Mouse (Mus musculus) spleen, adult 2 months (tissue): ENCODE data around the gene Clstn2. TPM values are rescaled to one million over a fixed set of nuclear protein-coding genes. Genes with fewer than 3 reads are reported as not detected.

ENCODE experiments used
- DNase-seq, 2 experiments: peaks; one replicate each; pipeline versions ENCODE4 v3.0.0 to v3.0.0-alpha.2; 2012 to 2021; ENCODE audit warnings: low spot score in 2 of 2, low read depth in 1 of 2
- H3K27ac ChIP-seq: fragments of 200-500 bp; 2 replicates; pipeline ENCODE4 v1.5.1; 2012; ENCODE audit warnings: low read length, inconsistent platforms; ENCODE audit not compliant: insufficient read depth
- H3K27me3 ChIP-seq: fragments of 200-500 bp; 2 replicates; pipeline ENCODE4 v1.6.1; 2012; ENCODE audit warnings: mild to moderate bottlenecking, moderate library complexity, low read length, inconsistent platforms; ENCODE audit not compliant: control insufficient read depth, insufficient read depth
- H3K36me3 ChIP-seq: fragments of 200-500 bp; 2 replicates; pipeline ENCODE4 v1.6.1; 2012; ENCODE audit warnings: mild to moderate bottlenecking, low read length, inconsistent platforms; ENCODE audit not compliant: control insufficient read depth, insufficient read depth
- H3K4me1 ChIP-seq: fragments of 200-500 bp; 2 replicates; pipeline ENCODE4 v1.6.1; 2011; ENCODE audit warnings: inconsistent platforms; ENCODE audit not compliant: control insufficient read depth, insufficient read depth, insufficient read length
- H3K4me3 ChIP-seq: fragments of 200-500 bp; 2 replicates; pipeline ENCODE4 v1.5.1; 2011; ENCODE audit warnings: mild to moderate bottlenecking, inconsistent platforms; ENCODE audit not compliant: insufficient read depth, insufficient read length; ENCODE audit errors: extremely low read depth
- CTCF ChIP-seq: fragments of 200-500 bp; IDR thresholded peaks from 2 replicates; pipeline ENCODE4 v1.5.1; 2011; ENCODE audit warnings: mild to moderate bottlenecking, inconsistent platforms; ENCODE audit not compliant: insufficient read depth, insufficient read length, insufficient replicate concordance; ENCODE audit errors: extremely low read depth
- POLR2A ChIP-seq: fragments of 200-500 bp; IDR thresholded peaks from 2 replicates; pipeline ENCODE4 v1.6.1; 2011; ENCODE audit warnings: low read depth, low read length, inconsistent platforms
- WGBS: fragments of 180-500 bp; shearing (Covaris S2); methylation state at CpG from one replicate; pipeline ENCODE4 v1.1.7; 2018; 5-methylcytosine and 5-hydroxymethylcytosine counted together
- polyA plus RNA-seq: library from polyadenylated mRNA; depleted of rRNA; stranded (reverse); fragments of >200 nt; gene quantifications from 2 replicates; pipeline ENCODE4 v1.2.3, GENCODE M21; 2012

Gene Clstn2
- polyA plus RNA-seq, 1 experiment = 0.58 TPM

GRCm38 (mm10) chr9:97471014-97471591 is 561.9 kb downstream of the Clstn2 start:
- 85% methylated on average over 7 of the region's 7 CpGs for WGBS
- H3K36me3 ChIP-seq = no peaks in the 10 kb centered on the region
- TF ChIP-seq POLR2A (no peak), CTCF (no peak)
- no peak overlapping the region for H3K27ac ChIP-seq
- H3K27me3 ChIP-seq = no peaks in the 10 kb centered on the region
- DNase-seq = no peak
- H3K4me1 ChIP-seq = no peaks in the 10 kb centered on the region
- H3K4me3 ChIP-seq = no peak overlapping the region

- no peak overlapping the region for H3K4me3 ChIP-seq
- H3K4me1 ChIP-seq = no peaks in the 10 kb centered on the region
- H3K27me3 ChIP-seq = no peaks in the 10 kb centered on the region
- TF ChIP-seq POLR2A (no peak), CTCF (no peak)
- WGBS = 47% methylated on average over 6 of the region's 6 CpGs
- H3K27ac ChIP-seq = no peak overlapping the region
- H3K36me3 ChIP-seq = no peaks in the 10 kb centered on the region
- DNase-seq = no peak
Observed at GRCm38 (mm10) chr9:97460452-97460851, 572.5 kb downstream of the Clstn2 start.

GRCm38 (mm10) chr9:97459745-97460144 is 573.2 kb downstream of the Clstn2 start:
- no peaks in the 10 kb centered on the region for H3K4me1 ChIP-seq
- DNase-seq = no peak
- H3K27ac ChIP-seq = no peak overlapping the region
- WGBS = 65% methylated on average over 4 of the region's 4 CpGs
- no peak overlapping the region for H3K4me3 ChIP-seq
- no peaks in the 10 kb centered on the region for H3K27me3 ChIP-seq
- H3K36me3 ChIP-seq = no peaks in the 10 kb centered on the region
- no peak for TF ChIP-seq POLR2A
- no peak for TF ChIP-seq CTCF

GRCm38 (mm10) chr9:97449316-97450050 is 583.5 kb downstream of the Clstn2 start:
- WGBS = 74% methylated on average over 13 of the region's 13 CpGs
- no peak for TF ChIP-seq POLR2A
- no peak for TF ChIP-seq CTCF
- no peaks in the 10 kb centered on the region for H3K4me1 ChIP-seq
- H3K27me3 ChIP-seq = no peaks in the 10 kb centered on the region
- H3K4me3 ChIP-seq = no peak overlapping the region
- no peak for DNase-seq
- no peak overlapping the region for H3K27ac ChIP-seq
- no peaks in the 10 kb centered on the region for H3K36me3 ChIP-seq

DNA sequence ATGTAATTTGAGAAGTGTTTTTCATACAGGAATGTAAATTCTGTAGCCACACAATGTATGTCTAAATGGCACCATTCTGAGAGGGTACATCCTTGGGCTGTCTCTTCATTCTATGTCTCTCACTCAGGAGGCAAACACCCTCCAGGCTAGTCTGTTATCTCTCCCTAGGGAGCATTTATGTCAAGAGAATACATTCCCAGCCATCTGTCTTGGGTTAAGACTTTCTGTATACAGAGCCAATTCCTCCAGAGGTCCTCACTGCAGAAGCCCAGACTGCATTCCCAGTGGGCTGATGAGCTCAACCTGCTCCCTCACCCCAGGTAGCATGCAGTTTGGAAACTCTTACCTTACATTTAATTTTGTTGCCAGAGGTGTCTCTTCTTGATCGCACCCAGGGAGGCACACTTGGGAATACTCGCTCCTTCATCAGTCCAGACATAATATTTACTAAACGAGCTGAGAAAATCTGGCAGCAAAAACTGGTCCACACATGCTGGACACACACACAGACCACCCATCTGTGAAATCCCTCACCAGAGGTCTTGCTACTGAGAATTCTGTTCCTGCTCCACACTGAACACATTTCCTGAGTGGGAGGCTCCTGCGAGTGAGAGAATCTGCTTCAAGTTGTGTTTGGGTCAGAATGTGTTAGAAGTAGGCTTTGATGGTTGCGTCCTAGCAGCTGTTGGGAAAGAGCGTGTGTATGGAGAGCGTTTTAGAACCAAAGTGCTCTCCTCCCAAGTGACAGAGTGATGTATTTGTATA is 592.9 kb downstream of the Clstn2 start:
- DNase-seq = no peak
- Histone ChIP-seq H3K27ac (no peak overlapping the region), H3K4me3 (no peak overlapping the region), H3K27me3 (no peaks in the 10 kb centered on the region), H3K36me3 (no peaks in the 10 kb centered on the region), H3K4me1 (no peaks in the 10 kb centered on the region)
- 84% methylated on average over 7 of the region's 7 CpGs for WGBS
- TF ChIP-seq POLR2A (no peak), CTCF (no peak)

- Histone ChIP-seq H3K4me3 (no peak overlapping the region), H3K4me1 (no peaks in the 10 kb centered on the region), H3K27ac (no peak overlapping the region), H3K27me3 (no peaks in the 10 kb centered on the region), H3K36me3 (no peaks in the 10 kb centered on the region)
- TF ChIP-seq CTCF (no peak), POLR2A (no peak)
- WGBS = 50% methylated on average over 3 of the region's 3 CpGs
- no peak for DNase-seq
Observed at GRCm38 (mm10) chr9:97434666-97435065, 598.3 kb downstream of the Clstn2 start.
